Mouse (Mus musculus): ENCODE measurements around the gene Grwd1.

Grwd1 gene

GRCm38 (mm10) chr7:45842950-45843744 is 12.4 kb upstream of the Grwd1 start:
- no peak for DNase-seq (ENCODE audit: low spot score in 2 of 2)

DNA sequence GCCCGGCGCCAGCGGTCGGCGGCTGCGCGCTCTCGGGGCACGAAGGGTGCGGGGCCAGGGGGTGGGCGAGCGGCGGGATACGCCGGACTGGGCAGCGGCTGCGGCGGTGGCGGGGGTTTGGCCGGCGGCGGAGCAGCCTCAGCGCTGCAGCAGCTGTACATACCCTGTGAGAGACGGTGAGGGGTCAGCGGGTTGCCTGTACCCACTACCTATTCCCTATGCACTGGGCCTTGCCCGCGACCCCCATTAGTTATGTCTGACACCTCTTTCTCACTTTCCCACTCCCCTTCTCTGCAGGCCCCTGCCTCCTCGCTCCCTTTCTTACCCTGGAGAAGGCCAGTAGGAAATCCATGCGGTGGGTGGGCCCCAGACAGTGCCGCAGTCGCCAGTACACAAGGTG is 3.2 kb upstream of the Grwd1 start:
- DNase-seq (ENCODE audit: low spot score in 2 of 2): no peak

GRCm38 (mm10) chr7:45833148-45833790 is 2.5 kb upstream of the Grwd1 start:
- DNase-seq (ENCODE audit: low spot score in 2 of 2): peak in 1 of 2 experiments; percentile 51

GRCm38 (mm10) chr7:45832428-45832827 is 1.7 kb upstream of the Grwd1 start:
- no peak for DNase-seq (ENCODE audit: low spot score in 2 of 2)

- DNase-seq (ENCODE audit: low spot score in 2 of 2): no peak
These were observed 383 bp upstream of the Grwd1 start for GRCm38 (mm10) chr7:45831128-45831525.

- no peak for DNase-seq (ENCODE audit: low spot score in 2 of 2)
These were observed 4.1 kb downstream of the Grwd1 start for GRCm38 (mm10) chr7:45826631-45827030.

DNA sequence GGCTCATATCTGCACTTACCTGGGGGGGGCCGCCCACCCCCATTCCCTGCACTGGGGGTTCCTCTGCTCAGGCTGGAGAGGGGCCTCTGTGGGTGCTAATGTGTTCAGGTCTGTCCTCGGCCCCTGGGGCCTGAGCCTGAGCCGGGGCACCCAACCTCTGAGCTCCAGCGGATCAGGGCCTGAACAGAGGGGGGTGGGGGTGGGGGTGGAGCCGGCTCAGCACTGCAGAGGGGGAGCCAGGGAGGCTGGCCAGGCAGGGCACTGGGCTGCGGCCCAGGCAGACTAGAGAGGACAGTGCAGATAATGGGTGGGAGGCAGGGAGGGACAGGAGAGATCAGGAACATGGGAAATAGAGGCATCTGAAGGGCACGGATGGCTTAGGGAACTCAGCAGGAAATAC is 6.1 kb downstream of the Grwd1 start, which contains the start of gene Kcnj14:
Gene Kcnj14 (minus strand): TSS at position 185 of the 400 bp plus-strand sequence.
- DNase-seq (ENCODE audit: low spot score in 2 of 2): no peak

GRCm38 (mm10) chr7:45820913-45821312 is 9.8 kb downstream of the Grwd1 start:
- no peak for DNase-seq (ENCODE audit: low spot score in 2 of 2)

DNA sequence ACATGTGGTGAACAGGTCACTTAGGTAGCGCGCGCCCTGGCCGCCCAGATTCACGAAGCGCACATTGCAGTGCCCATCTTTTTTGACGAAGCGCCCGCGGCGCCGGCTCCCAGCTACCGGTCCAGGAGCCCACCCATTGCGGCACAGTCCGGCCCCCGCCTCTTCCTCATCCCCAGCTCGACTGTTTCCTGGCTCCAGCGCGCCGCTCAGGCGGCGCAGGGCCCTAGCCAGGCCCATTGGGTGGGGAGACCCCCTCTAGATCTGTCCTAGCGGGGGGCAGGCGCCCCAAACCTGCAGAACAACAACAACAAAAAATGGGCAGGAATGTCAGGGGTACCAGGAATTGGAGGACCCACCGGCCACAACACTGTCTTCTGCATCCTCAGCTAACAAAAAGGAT is 10.9 kb downstream of the Grwd1 start:
- DNase-seq (ENCODE audit: low spot score in 2 of 2): no peak

GRCm38 (mm10) chr7:45815984-45816351 is 14.8 kb downstream of the Grwd1 start:
- DNase-seq (ENCODE audit: low spot score in 2 of 2): no peak

DNA sequence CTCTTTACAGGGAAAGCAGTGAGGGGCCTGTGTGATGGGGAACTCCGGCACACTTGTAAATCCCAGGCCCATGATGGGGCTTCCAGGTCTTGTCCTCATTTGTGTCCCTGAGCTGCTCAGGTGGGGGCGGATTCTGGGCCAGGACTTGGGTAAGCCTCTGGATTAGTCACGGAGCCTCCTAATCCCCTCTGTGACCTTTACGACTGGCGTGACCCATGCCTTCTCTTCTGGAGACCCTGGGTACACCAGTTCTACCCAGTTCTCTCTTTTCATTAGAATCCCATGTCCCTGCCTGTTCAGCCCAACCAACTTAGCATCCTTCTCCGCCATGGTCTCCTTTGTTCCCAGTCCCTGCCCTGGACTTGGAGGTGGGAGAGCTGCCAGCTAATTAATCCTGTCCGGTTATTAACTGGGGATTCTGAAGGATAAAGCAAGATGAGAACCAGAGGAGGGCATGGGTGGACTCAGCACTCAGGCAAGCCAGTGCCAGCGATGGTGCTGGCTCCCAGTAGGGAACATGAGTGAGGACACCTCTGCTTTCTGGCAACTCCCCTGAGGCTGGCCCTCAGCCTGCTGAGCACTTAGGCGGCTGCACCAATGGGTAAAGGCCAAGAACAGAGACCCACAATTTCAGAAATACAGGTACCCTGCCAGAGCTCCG is 15.3 kb downstream of the Grwd1 start:
- DNase-seq (ENCODE audit: low spot score in 2 of 2): peak; percentile 38 to 56

GRCm38 (mm10) chr7:45814841-45815240 is 15.9 kb downstream of the Grwd1 start:
- peak; percentile 27 to 43 for DNase-seq (ENCODE audit: low spot score in 2 of 2)

GRCm38 (mm10) chr7:45813787-45814779 is 16.7 kb downstream of the Grwd1 start, which contains the start of gene Cyth2:
TSS of gene Cyth2 (minus strand) at chr7:45814581.
- peak; percentile 99 to 100 for DNase-seq (ENCODE audit: low spot score in 2 of 2)

- DNase-seq (ENCODE audit: low spot score in 2 of 2): peak in 1 of 2 experiments; percentile 50
These were observed 17.8 kb downstream of the Grwd1 start for GRCm38 (mm10) chr7:45812921-45813320.

DNA sequence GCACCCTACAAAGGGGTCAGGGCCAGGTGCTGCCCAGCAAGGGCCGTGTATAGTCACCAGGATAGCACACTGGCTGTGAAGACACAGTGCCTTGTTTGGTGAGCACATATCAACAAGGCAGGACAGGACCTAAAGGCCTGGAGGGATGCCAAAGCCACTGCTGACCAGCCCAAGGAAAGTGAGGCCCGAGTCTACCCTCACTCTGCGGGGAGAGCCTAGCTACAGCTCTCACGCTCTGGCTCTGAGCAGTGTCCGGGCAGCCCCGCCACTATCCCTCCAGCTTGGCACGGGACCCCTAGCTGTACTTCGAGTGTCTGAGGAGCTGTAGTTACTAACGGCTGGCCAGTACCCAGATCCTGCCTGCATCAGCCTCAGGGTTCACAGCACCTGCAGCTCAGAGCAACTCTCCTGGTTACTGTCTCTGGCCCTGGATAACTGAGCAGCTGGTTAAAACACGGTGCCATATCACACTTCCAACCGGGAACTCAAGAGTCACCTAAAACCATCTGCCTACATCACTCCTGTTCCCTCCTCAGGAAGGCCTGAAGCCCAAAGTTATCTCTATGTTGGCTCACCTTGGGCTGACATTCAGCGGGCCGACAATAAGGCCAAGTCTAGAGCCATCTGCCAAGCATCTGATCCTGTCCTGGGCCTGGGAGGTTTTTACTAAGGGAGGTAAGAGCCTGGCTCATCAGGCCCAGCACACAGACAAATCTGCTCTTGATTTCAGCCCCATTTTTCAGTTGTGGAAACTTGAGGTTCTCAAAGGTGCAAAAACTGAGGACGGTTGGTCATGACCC is 21.3 kb downstream of the Grwd1 start:
- DNase-seq (ENCODE audit: low spot score in 2 of 2): no peak

- no peak for DNase-seq (ENCODE audit: low spot score in 2 of 2)
These were observed 22.3 kb downstream of the Grwd1 start for GRCm38 (mm10) chr7:45808471-45808870.

- DNase-seq (ENCODE audit: low spot score in 2 of 2): no peak
These were observed 24.8 kb downstream of the Grwd1 start for GRCm38 (mm10) chr7:45805941-45806340.

- no peak for DNase-seq (ENCODE audit: low spot score in 2 of 2)
These were observed 28.2 kb downstream of the Grwd1 start for GRCm38 (mm10) chr7:45802551-45802950.

DNA sequence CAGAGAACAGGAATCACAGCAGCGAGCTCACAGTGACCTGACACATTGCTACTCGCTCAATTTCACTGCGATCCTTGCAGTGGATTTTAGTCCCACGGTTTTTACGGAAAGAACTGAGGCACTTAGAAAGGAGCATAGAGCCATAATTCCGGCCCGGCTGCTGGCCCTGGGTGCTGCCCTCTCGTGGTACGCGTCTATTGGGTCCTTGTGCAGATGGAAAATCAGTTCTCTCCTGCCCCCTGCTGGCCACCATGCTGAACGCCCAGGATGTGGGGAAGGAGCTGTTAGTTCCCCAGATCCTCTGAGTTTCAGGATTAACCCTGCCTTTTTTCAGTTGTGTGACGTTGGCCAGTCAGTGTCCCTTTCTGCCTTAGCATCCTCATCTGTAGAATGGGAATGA is 29.4 kb downstream of the Grwd1 start:
- peak; percentile 93 to 95 for DNase-seq (ENCODE audit: low spot score in 2 of 2)

- DNase-seq (ENCODE audit: low spot score in 2 of 2): peak in 1 of 2 experiments; percentile 38
These were observed 30.1 kb downstream of the Grwd1 start for GRCm38 (mm10) chr7:45800546-45801204.
